ENCODE assay signal across 14 mouse cellular contexts in genomic region chr4:40837008-40837407, GRCm38 (mm10). TPM values are rescaled to one million over a fixed set of nuclear protein-coding genes. Genes with fewer than 3 reads are reported as not detected.
DNase-seq lines count a peak whose midpoint lies in the region; ATAC-seq and TF ChIP-seq lines count a peak whose summit lies in the region.
"Had no signal": no experiment of that assay in that cellular context is flagged by ENCODE, and none has a peak within 500 bp of the region (broad histone marks: within the 10 kb centered on the region; RNA-seq: fewer than 3 reads in every experiment).

No protein-coding gene starts in this region.

- no peak for DNase-seq in kidney, adult 2 months
- no peak for DNase-seq in kidney, postnatal 4 days
- no peak for DNase-seq in thymus, adult 2 months
- no peak for DNase-seq in thymus, postnatal 10 days (ENCODE audit: low spot score in 2 of 2)
- no peak for DNase-seq in limb, embryonic 14.5 days (ENCODE audit: low spot score)
- no peak for DNase-seq in neural tube, embryonic 10.5 days (ENCODE audit: extremely low spot score, low spot score)
- DNase-seq in right cerebral cortex, adult 18-20 months, result no peak
- DNase-seq: right cerebral cortex, postnatal 14 days; thymus, adult 18-20 months had no signal

- no peak overlapping the region for H3K9ac ChIP-seq in limb, embryonic 14.5 days (ENCODE audit: low read depth, low read length, severe bottlenecking)
- H3K9ac ChIP-seq: forebrain, postnatal 0 days; hindbrain, embryonic 15.5 days; neural tube, embryonic 13.5 days had no signal

- 21% methylated on average over 3 of the region's 3 CpGs for WGBS in kidney, adult 2 months
- WGBS in thymus, adult 2 months, result 62% methylated on average over 3 of the region's 3 CpGs
- 75% methylated on average over 3 of the region's 3 CpGs for WGBS in limb, embryonic 14.5 days

- H3K9me3 ChIP-seq in limb, embryonic 14.5 days (ENCODE audit: control insufficient read depth, low read length), result no peaks in the 10 kb centered on the region
- H3K9me3 ChIP-seq: hindbrain, embryonic 15.5 days; neural tube, embryonic 13.5 days had no signal

- H3K27me3 ChIP-seq in kidney, adult 2 months (replicated peaks; ENCODE audit: control insufficient read depth, insufficient read depth, low read length), result no peaks in the 10 kb centered on the region
- H3K27me3 ChIP-seq in thymus, adult 2 months (ENCODE audit: control insufficient read depth, insufficient read depth, low read length), result no peaks in the 10 kb centered on the region
- H3K27me3 ChIP-seq in limb, embryonic 14.5 days (ENCODE audit: control insufficient read depth, insufficient read depth, low read length), result no peaks in the 10 kb centered on the region
- H3K27me3 ChIP-seq: hindbrain, embryonic 15.5 days; neural tube, embryonic 13.5 days had no signal

- TF ChIP-seq POLR2A in kidney, adult 2 months (IDR thresholded peaks at IDR 0.05; ENCODE audit: low read depth, low read length), result no peak
- TF ChIP-seq POLR2A in thymus, adult 2 months (IDR thresholded peaks at IDR 0.05; ENCODE audit: control insufficient read depth, extremely low read depth, insufficient read depth, low read length, poor library complexity), result no peak
- TF ChIP-seq POLR2A in limb, embryonic 14.5 days (IDR thresholded peaks at IDR 0.05; ENCODE audit: borderline replicate concordance, extremely low read depth, insufficient read depth, insufficient read length), result no peak

- H3K4me1 ChIP-seq in kidney, adult 2 months (ENCODE audit: control insufficient read depth, insufficient read depth, low read length), result peaks cover 18% of the 10 kb centered on the region
- H3K4me1 ChIP-seq in thymus, adult 2 months (replicated peaks; ENCODE audit: control insufficient read depth, insufficient read depth, low read length), result peaks cover 55% of the 10 kb centered on the region
- H3K4me1 ChIP-seq in limb, embryonic 14.5 days (ENCODE audit: control insufficient read depth, insufficient read depth, low read length), result peaks cover 12% of the 10 kb centered on the region

- peak; percentile 2; the same call in 1 of the 2 replicates for ATAC-seq in limb, embryonic 14.5 days (ENCODE audit: low FRiP score, low read depth)
- ATAC-seq: activated CD4-positive, CD25-positive, alpha-beta regulatory T cell, adult 4 months had no signal

- H3K4me2 ChIP-seq in limb, embryonic 14.5 days (replicated peaks; ENCODE audit: low read depth, low read length, severe bottlenecking), result no peak overlapping the region
- H3K4me2 ChIP-seq: hindbrain, embryonic 15.5 days; neural tube, embryonic 13.5 days had no signal

- H3K36me3 ChIP-seq in kidney, adult 2 months (ENCODE audit: control insufficient read depth, insufficient read depth, low read length), result no peaks in the 10 kb centered on the region
- no peaks in the 10 kb centered on the region for H3K36me3 ChIP-seq in thymus, adult 2 months (ENCODE audit: control insufficient read depth, insufficient read depth, low read length)
- H3K36me3 ChIP-seq in limb, embryonic 14.5 days (ENCODE audit: control insufficient read depth, insufficient read depth, low read length), result no peaks in the 10 kb centered on the region
- H3K36me3 ChIP-seq: hindbrain, embryonic 15.5 days; neural tube, embryonic 13.5 days had no signal

- H3K4me3 ChIP-seq in kidney, adult 2 months (ENCODE audit: insufficient read depth, low read depth, low read length), result no peak overlapping the region
- H3K4me3 ChIP-seq in thymus, adult 2 months (ENCODE audit: control insufficient read depth, insufficient read depth, low read length), result no peak overlapping the region
- H3K4me3 ChIP-seq in limb, embryonic 14.5 days (replicated peaks; ENCODE audit: low read length), result no peak overlapping the region
- H3K4me3 ChIP-seq: hindbrain, embryonic 15.5 days; neural tube, embryonic 13.5 days had no signal

- peak overlapping the region; percentile 62; the same call in 1 of the 2 replicates for H3K27ac ChIP-seq in kidney, adult 2 months (ENCODE audit: insufficient read depth, low read depth, low read length)
- peak overlapping the region; percentile 59; the same call in 1 of the 2 replicates for H3K27ac ChIP-seq in thymus, adult 2 months (ENCODE audit: control insufficient read depth, insufficient read depth, low read length)
- 0 out of 2 replicates have a peak overlapping the region, but pooled peaks have one; percentile 2 for H3K27ac ChIP-seq in limb, embryonic 14.5 days (replicated peaks; ENCODE audit: low read depth, low read length)
- H3K27ac ChIP-seq: hindbrain, embryonic 15.5 days; macrophage had no signal

- TF ChIP-seq CTCF in kidney, adult 2 months (conservative IDR thresholded peaks at IDR 0.05; ENCODE audit: insufficient read depth, insufficient read length, low read depth, low read length), result no peak
- no peak for TF ChIP-seq CTCF in thymus, adult 2 months (IDR thresholded peaks at IDR 0.05; ENCODE audit: borderline replicate concordance, control insufficient read depth, extremely low read depth, insufficient read depth, low read length, poor library complexity)

RNA-seq across cellular contexts. Expression of gene B4galt1, which starts 16.8 kb away (rescaled TPM):
- 20.1 and 22.2 TPM in 2 replicates for polyA plus RNA-seq in kidney, adult 2 months (2012; rRNA removed)
- polyA plus RNA-seq in thymus, adult 2 months (2012; rRNA removed), result 34.1 and 49.4 TPM in 2 replicates
- polyA plus RNA-seq in limb, embryonic 14.5 days (2012; rRNA removed), result 35.9 and 41.3 TPM in 2 replicates
- polyA plus RNA-seq in limb, embryonic 14.5 days (2014; fragmentation: Nextera tagmentation; extraction: Ambion mirVana), result 52.3 and 54.8 TPM in 2 replicates

Comparison
In these comparisons a context has a peak if more than half of its experiments do, and no peak if none do; other contexts are left out.
1. H3K27ac ChIP-seq: peak in every context shown above with its lines; median percentile 62 in kidney, adult 2 months; 59 in thymus, adult 2 months; 2 in limb, embryonic 14.5 days.